Mouse (Mus musculus) C2C12 (cell line): ENCODE data around the gene Mical2. TPM values are rescaled to one million over a fixed set of nuclear protein-coding genes. Genes with fewer than 3 reads are reported as not detected.

ENCODE experiments used
- H3K27me3 ChIP-seq: one replicate; pipeline ENCODE4 v1.6.1; 2011; ENCODE audit not compliant: control insufficient read depth, insufficient read depth, insufficient read length
- H3K36me3 ChIP-seq: one replicate; pipeline ENCODE4 v1.6.1; 2011; ENCODE audit not compliant: control insufficient read depth, insufficient read depth
- H3K4me3 ChIP-seq: one replicate; pipeline ENCODE4 v1.5.1; 2011; ENCODE audit warnings: mild to moderate bottlenecking, control low read depth; ENCODE audit not compliant: poor library complexity, insufficient read depth, severe bottlenecking
- H3K79me2 ChIP-seq: one replicate; pipeline ENCODE4 v1.6.1; 2011; ENCODE audit not compliant: control insufficient read depth, insufficient read depth
- H3K79me3 ChIP-seq: one replicate; pipeline ENCODE4 v1.6.1; 2011; ENCODE audit warnings: low read depth, control low read depth
- H3ac ChIP-seq: one replicate; pipeline ENCODE3; 2011; ENCODE audit warnings: low read depth; ENCODE audit not compliant: control insufficient read depth, insufficient read length
- CEBPB ChIP-seq: IDR thresholded peaks from one replicate; pipeline ENCODE4 v1.6.1; 2011; ENCODE audit warnings: low read depth, mild to moderate bottlenecking, control low read depth, moderate library complexity
- CTCF ChIP-seq: IDR thresholded peaks from one replicate; pipeline ENCODE4 v1.5.1; 2011; ENCODE audit not compliant: control insufficient read depth, insufficient read depth, insufficient read length
- FOSL1 ChIP-seq: IDR thresholded peaks from one replicate; pipeline ENCODE4 v1.8.0; 2011; ENCODE audit warnings: mild to moderate bottlenecking, low read length; ENCODE audit not compliant: poor library complexity, insufficient read depth, severe bottlenecking
- MAX ChIP-seq: IDR thresholded peaks from one replicate; pipeline ENCODE4 v1.6.1; 2011; ENCODE audit warnings: mild to moderate bottlenecking, control low read depth
- MYOD1 ChIP-seq: IDR thresholded peaks from one replicate; pipeline ENCODE4 v1.6.1; 2011; ENCODE audit warnings: low read depth; ENCODE audit not compliant: control insufficient read depth, insufficient read length
- MYOG ChIP-seq: IDR thresholded peaks from one replicate; pipeline ENCODE4 v1.6.1; 2011; ENCODE audit not compliant: control insufficient read depth, insufficient read length; ENCODE audit errors: extremely low read depth
- USF1 ChIP-seq: IDR thresholded peaks from one replicate; pipeline ENCODE4 v1.6.1; 2011; ENCODE audit warnings: low read depth, mild to moderate bottlenecking, control low read depth, moderate library complexity
- polyA plus RNA-seq: library from polyadenylated mRNA; unstranded; fragments of >200 nt; fragmentation: generic; extraction: Trizol; gene quantifications from one replicate; pipeline ENCODE4 v1.2.1, GENCODE M21; 2012; ENCODE audit warnings: missing spikeins

Gene Mical2
- polyA plus RNA-seq, 1 experiment = 76.9 TPM

- Histone ChIP-seq H3K4me3 (no peak overlapping the region), H3K36me3 (peaks cover 56% of the 10 kb centered on the region), H3K79me3 (peaks cover 54% of the 10 kb centered on the region), H3K27me3 (no peaks in the 10 kb centered on the region), H3K79me2 (peaks cover 94% of the 10 kb centered on the region), H3ac (no peak overlapping the region)
- TF ChIP-seq MYOD1 (no peak), MAX (no peak), CTCF (no peak), CEBPB (no peak)
Measured at GRCm38 (mm10) chr7:112237211-112237610, 11.6 kb downstream of the Mical2 start.

DNA sequence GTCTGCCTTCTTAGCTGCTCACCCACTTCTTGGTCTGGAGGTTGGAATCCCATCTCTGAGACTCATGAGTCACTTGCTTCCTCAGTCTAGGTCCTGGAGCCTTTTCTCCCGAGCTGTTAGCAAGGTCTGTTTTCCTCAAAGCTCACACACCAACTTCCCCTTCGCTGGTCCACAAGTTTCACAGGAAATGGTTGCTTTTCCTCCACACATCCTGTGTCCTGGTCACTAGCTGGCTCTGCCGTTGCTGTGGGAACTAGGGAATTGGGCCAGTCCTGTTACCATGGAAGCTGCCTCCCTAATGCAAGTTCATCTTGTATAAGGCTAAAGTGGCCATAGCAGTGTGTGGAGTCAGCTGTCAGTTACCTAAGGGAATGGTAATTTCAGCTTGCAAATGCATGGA is 12.2 kb downstream of the Mical2 start:
- Histone ChIP-seq H3K27me3 (no peaks in the 10 kb centered on the region), H3K79me3 (peaks cover 49% of the 10 kb centered on the region), H3K4me3 (no peak overlapping the region), H3K79me2 (peaks cover 94% of the 10 kb centered on the region), H3ac (no peak overlapping the region), H3K36me3 (peaks cover 58% of the 10 kb centered on the region)
- TF ChIP-seq USF1 (no peak), MYOG (no peak), MAX (no peak), MYOD1 (no peak), CEBPB (no peak), FOSL1 (no peak), CTCF (no peak)

DNA sequence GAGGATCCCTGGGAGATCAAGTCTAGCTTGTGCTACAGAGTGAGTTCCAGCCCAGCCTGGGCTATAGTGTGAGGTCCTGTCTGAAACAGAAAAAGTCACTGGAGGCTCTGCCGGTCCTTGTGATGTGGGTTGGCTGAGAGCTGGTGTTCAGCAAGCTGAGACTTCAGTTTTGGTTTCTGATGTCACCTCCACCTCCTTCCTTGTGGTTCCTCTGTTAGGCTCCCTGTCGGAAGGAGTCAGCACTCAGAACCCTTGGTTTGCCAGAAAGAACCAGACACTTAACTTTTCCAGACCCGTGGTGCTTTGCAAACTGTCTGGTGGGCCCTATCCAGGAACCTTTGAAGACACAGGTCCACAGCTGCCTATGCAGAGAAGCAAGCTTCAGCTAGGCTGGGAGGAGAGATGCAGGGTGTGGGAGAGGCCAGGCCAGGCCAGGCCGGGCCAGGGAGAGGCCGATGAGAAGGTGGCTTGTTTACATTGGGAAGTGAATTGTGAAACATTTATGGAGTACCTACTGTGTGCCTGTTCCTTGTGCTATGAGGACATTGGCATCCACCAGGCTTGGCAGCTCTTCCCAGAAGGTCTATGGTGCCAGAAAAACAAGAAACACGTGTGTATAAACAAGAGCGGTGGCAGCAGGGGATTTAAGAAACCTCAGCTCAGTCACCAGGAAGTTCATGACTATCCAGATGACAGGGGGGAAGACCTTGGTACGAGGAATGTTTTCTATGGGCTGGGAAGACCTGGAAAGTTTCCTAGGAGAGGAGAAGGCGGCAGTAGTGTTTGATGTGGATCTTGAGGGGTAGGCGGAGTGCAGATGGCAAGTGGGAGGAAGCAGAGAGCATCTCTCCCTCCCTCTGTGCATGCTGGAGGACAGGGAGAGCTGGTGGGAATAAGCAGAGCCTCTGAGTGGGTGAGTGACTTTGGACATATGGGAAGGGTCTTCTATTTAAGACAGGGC is 13.4 kb downstream of the Mical2 start:
- Histone ChIP-seq H3K79me2 (peaks cover 94% of the 10 kb centered on the region), H3K27me3 (no peaks in the 10 kb centered on the region)
- TF ChIP-seq CEBPB (no peak), CTCF (no peak)

GRCm38 (mm10) chr7:112240748-112241147 is 15.1 kb downstream of the Mical2 start:
- no peak overlapping the region for H3K4me3 ChIP-seq
- TF ChIP-seq CEBPB (no peak), MYOG (no peak), FOSL1 (no peak), MYOD1 (no peak), USF1 (no peak), CTCF (no peak), MAX (no peak)

More for the DNA sequence above, 13.4 kb downstream of the Mical2 start:
- H3ac ChIP-seq = no peak overlapping the region
- peaks cover 62% of the 10 kb centered on the region for H3K36me3 ChIP-seq
- no peak overlapping the region for H3K4me3 ChIP-seq
- H3K79me3 ChIP-seq = peaks cover 40% of the 10 kb centered on the region

DNA sequence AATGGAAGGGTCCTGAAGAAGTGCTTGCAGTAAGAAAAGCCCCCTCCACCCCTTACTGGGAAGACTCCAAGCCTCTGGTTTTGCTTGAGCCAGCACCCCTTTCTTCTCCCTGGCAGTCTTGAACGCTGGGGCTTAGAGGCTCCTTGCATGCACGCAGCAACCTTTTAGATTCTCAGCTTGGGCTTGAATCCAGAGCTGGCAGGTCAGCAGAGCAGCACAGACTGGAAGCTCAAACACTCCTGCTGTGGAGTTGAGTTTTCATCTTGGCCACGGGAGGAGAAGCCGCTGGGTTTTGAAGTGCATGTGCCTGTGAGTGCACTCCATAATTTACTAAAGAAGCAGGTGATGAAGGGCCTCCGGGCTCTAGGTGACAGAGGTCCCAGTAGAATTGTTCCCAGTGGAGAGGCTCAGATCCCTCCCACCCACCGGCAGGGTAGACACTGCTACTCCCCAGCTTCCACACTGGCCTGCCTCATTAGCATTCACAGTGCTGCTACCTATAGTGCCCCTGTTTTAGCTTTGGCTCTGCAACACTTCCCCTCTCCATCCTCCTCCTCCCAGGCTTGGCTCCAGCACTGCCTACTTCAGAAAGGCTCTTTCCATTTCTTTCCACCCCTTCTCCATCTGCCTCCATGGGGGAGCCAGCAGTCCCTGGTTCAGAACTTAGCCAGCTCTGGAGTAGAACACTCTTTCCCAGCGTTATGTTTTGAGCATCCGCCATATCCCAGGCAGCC is 15.7 kb downstream of the Mical2 start:
- Histone ChIP-seq H3K4me3 (no peak overlapping the region), H3K79me2 (peaks cover 94% of the 10 kb centered on the region), H3K36me3 (peaks cover 51% of the 10 kb centered on the region), H3K79me3 (peaks cover 29% of the 10 kb centered on the region), H3ac (no peak overlapping the region), H3K27me3 (no peaks in the 10 kb centered on the region)
- TF ChIP-seq MYOD1 (no peak), FOSL1 (no peak), CTCF (no peak), CEBPB (no peak)

More at GRCm38 (mm10) chr7:112240748-112241147, 15.1 kb downstream of the Mical2 start:
- Histone ChIP-seq H3ac (no peak overlapping the region), H3K79me2 (peaks cover 94% of the 10 kb centered on the region), H3K27me3 (no peaks in the 10 kb centered on the region), H3K79me3 (peaks cover 32% of the 10 kb centered on the region), H3K36me3 (peaks cover 57% of the 10 kb centered on the region)
